ENCODE assay signal across 8 mouse cellular contexts in the genomic region with DNA sequence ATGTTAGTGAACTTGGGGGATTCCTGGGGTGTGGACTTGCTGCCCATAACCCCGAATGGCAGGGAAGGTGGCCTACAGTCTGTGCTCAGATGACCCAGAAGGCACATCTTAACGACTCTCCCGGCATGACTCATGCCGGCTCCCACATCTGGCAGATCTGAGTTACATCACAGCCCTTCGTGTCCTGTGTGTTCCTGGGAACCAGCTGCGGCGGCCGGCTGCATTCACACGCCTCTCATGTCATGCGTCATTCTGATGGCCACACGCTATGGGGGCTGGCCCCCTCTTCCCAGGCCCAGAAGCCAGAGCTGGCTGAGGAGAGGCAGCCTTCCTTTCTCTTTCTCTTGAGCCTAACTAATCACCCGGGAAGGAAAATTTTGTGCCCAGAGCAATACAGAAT.
DNase-seq lines count a peak whose midpoint lies in the region; ATAC-seq lines count a peak whose summit lies in the region.

No protein-coding gene starts in this region.

- peak; percentile 74 to 89 for DNase-seq in heart, adult 18-20 months
- peak; percentile 84 to 86 for DNase-seq in adrenal gland, adult (ENCODE audit: inconsistent age in 2 of 2, low spot score in 1 of 2)
- peak; percentile 67 to 70 for DNase-seq in gastrocnemius, postnatal 36 days
- peak; percentile 42 for DNase-seq in neural tube, embryonic 10.5 days (ENCODE audit: extremely low spot score, low spot score)
- DNase-seq in layer of hippocampus, postnatal 10 days (ENCODE audit: low spot score in 2 of 2) = no peak
- no peak for DNase-seq in layer of hippocampus, postnatal 25 days (ENCODE audit: extremely low spot score in 1 of 2, low spot score in 1 of 2)

- 0 out of 2 replicates have a peak, but pooled peaks cover 7% of the 10 kb centered on the region for H3K4me1 ChIP-seq in heart, embryonic 12.5 days (replicated peaks)
- peaks cover 26% of the 10 kb centered on the region for H3K4me1 ChIP-seq in kidney, embryonic 15.5 days

- no peaks in the 10 kb centered on the region for H3K27me3 ChIP-seq in heart, embryonic 12.5 days (replicated peaks)
- H3K27me3 ChIP-seq in kidney, embryonic 15.5 days = no peaks in the 10 kb centered on the region

- H3K9me3 ChIP-seq in heart, embryonic 12.5 days (replicated peaks) = no peaks in the 10 kb centered on the region
- no peaks in the 10 kb centered on the region for H3K9me3 ChIP-seq in kidney, embryonic 15.5 days (replicated peaks)

- no peak overlapping the region for H3K9ac ChIP-seq in heart, embryonic 12.5 days
- H3K9ac ChIP-seq in kidney, embryonic 15.5 days = no peak overlapping the region

- no peak for ATAC-seq in heart, embryonic 12.5 days (ENCODE audit: insufficient number of reproducible peaks, low FRiP score)
- peak; percentile 67; the same call in 1 of the 2 replicates for ATAC-seq in kidney, embryonic 15.5 days (replicated peaks; ENCODE audit: low FRiP score)

- no peak overlapping the region for H3K4me2 ChIP-seq in heart, embryonic 12.5 days
- H3K4me2 ChIP-seq in kidney, embryonic 15.5 days = peak overlapping the region; percentile 17; the same call in 1 of the 2 replicates

- intact Hi-C loops in gastrocnemius, postnatal 36 days (cut with DNase I) = loop anchor here (5.0 kb wide), 1 partner anchor 99 kb away; no protein-coding TSS in a partner anchor

- WGBS in heart, embryonic 12.5 days = 60% methylated on average over 12 of the region's 12 CpGs
- 13% methylated on average over 12 of the region's 12 CpGs for WGBS in kidney, embryonic 15.5 days

- H3K4me3 ChIP-seq in heart, embryonic 12.5 days = no peak overlapping the region
- no peak overlapping the region for H3K4me3 ChIP-seq in kidney, embryonic 15.5 days (replicated peaks)

- H3K27ac ChIP-seq in heart, embryonic 12.5 days (ENCODE audit: poor library complexity, severe bottlenecking) = no peak overlapping the region
- H3K27ac ChIP-seq in kidney, embryonic 15.5 days = peak overlapping the region; percentile 24; the same call in 1 of the 2 replicates

- no peaks in the 10 kb centered on the region for H3K36me3 ChIP-seq in heart, embryonic 12.5 days
- no peaks in the 10 kb centered on the region for H3K36me3 ChIP-seq in kidney, embryonic 15.5 days

Comparison
In these comparisons a context has a peak if more than half of its experiments do, and no peak if none do; other contexts are left out.
1. DNase-seq: peak in heart, adult 18-20 months (2 of 2), adrenal gland, adult (2 of 2), gastrocnemius, postnatal 36 days (2 of 2) and neural tube, embryonic 10.5 days (single experiment); none in layer of hippocampus, postnatal 10 days (0 of 2) and layer of hippocampus, postnatal 25 days (0 of 2).